Mouse (Mus musculus) duodenum, adult 2 months (tissue): ENCODE results near the gene Gm20747. TPM values are rescaled to one million over a fixed set of nuclear protein-coding genes. Genes with fewer than 3 reads are reported as not detected.

ENCODE experiments used
- polyA plus RNA-seq: library from polyadenylated mRNA; depleted of rRNA; stranded (reverse); fragments of >200 nt; gene quantifications from 2 replicates; pipeline ENCODE4 v1.2.3, GENCODE M21; 2012; ENCODE audit warnings: low replicate concordance; rRNA removed

Gm20747 gene
- polyA plus RNA-seq = not detected in 2 replicates

GRCm38 (mm10) chrY:53418191-53418590 lies at the start of gene Gm20747:
Gene Gm20747, minus strand, starts transcription at chrY:53418291.

